Comparison of ENCODE assay signal across 12 mouse cellular contexts in genomic region chr1:55144338-55144737, GRCm38 (mm10).
"Had no signal": no experiment of that assay in that cellular context is flagged by ENCODE, and none has a peak within 500 bp of the region (broad histone marks: within the 10 kb centered on the region; RNA-seq: fewer than 3 reads in every experiment).

No protein-coding gene starts in this region.

- DNase-seq: left cerebral cortex, postnatal 4 days; liver; liver, embryonic 13.5 days; liver, postnatal 0 days; lung, adult 18-20 months; lung, adult 2 months; lung, embryonic 14.5 days; lung, postnatal 10 days; lung, postnatal 14 days; lung, postnatal 36 days; lung, postnatal 4 days; midbrain, embryonic 14.5 days had no signal
